Mouse (Mus musculus): ENCODE measurements at regions not wholly inside any gene's neighbourhood (a gene's known extent, or its start where the extent isn't known, plus 50 kb on each side); places are given as distances from the start of the nearest gene placed in this dataset.

- Histone ChIP-seq H3K9ac (no peak overlapping the region), H3K4me3 (no peak overlapping the region), H3K27me3 (no peaks in the 10 kb centered on the region), H3K4me2 (no peak overlapping the region), H3K4me1 (replicated peaks) (peaks cover 7% of the 10 kb centered on the region; the same call in 1 of the 2 replicates), H3K36me3 (no peaks in the 10 kb centered on the region), H3K27ac (replicated peaks) (no peak overlapping the region), H3K9me3 (no peaks in the 10 kb centered on the region)
- ATAC-seq (ENCODE audit: low FRiP score, low read depth), result no peak
- 93% methylated on average over 3 of the region's 3 CpGs for WGBS
Measured at GRCm38 (mm10) chr2:45168606-45169005, 51.4 kb upstream of the Zeb2 start.

All from hindbrain, embryonic 15.5 days (tissue).